Mouse (Mus musculus): ENCODE results near the gene Srsf2. TPM values are rescaled to one million over a fixed set of nuclear protein-coding genes. Genes with fewer than 3 reads are reported as not detected.

Gene Srsf2
- 333 to 359 TPM (median 355 TPM) in 4 replicates for total RNA-seq (2023)

DNA sequence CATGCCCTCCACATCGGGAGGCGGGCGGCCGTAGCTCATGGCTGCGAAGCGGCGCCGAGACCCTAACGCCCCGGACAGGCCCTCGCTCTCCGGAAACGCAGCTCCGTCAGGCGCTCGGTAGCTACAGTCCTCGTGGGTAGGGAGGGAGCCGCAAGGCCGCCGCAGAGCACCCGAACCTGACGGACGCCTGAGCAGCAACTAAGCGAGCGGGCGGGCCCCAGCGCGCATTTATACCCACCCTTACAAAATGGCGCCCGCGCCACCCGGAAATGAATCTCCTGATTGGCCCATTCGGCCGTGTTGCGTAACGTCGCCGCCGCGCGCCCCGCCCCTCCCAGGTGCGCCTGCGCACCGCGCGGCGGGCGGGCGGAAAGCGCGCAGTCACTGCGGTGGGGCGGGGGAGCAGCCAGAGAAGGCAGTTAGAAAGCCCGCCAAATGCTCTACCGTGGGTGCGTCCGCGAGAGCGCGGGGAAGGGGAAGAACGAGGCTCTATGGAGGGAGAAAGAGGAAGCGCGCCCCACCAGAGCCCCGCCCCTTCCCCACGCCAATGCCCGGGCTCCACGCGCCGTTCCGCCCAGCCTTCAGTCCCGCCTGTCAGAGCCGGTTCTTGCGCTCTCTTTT lies at the start of gene Srsf2:
Gene Srsf2 (minus strand): TSS at position 204 of the 621 bp plus-strand sequence.

DNA sequence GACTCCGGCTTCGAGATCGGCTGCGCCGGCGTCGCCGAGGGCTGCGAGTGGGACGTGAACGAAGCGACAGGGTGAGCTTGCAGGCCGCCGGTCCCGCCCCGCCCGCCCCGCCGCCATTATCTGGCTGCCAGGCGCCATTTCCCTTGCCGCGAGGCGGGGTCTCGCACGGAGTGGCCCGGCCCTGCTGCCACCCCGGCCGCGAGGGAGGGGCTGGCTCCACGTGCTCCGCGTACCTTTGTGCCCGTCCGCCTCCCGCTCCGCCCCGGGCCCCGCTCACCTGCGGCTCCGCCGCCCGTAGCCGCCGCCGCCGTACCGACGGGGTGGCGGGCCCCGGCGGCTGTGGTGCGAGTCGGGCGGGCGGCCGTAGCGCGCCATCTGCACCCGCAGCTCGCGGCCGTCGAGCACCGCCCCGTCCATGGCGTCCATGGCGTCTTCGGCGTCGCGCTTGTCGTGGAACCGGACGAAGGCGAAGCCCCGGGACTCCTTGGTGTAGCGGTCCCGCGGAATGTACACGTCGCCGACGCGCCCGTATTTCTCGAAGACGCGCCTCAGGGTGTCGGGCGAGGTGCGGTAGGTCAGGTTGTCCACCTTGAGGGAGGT lies 503 bp downstream of the Srsf2 start, which contains the start of gene Mfsd11:
Gene Mfsd11 (plus strand): TSS at position 150 of the 600 bp plus-strand sequence.

GRCm38 (mm10) chr11:116843261-116844233 lies 9.3 kb downstream of the Srsf2 start, which contains the start of the genes Mettl23 and Jmjd6:
Gene Mettl23, plus strand, starts transcription at chr11:116843278.
Gene Jmjd6, minus strand, starts transcription at chr11:116843449.

GRCm38 (mm10) chr11:116827534-116828165 lies 25.2 kb downstream of the Srsf2 start, which contains the start of gene Mxra7:
Gene Mxra7, minus strand, starts transcription at chr11:116828046.

Other genes starting within 250 kb of the Srsf2 start
- 83.2 to 91.5 TPM (median 87.7 TPM) in 4 replicates for gene Rhbdf2, start 226.1 kb downstream of the Srsf2 start, total RNA-seq (2023)
- gene Prcd, start 199.6 kb downstream of the Srsf2 start, total RNA-seq (2023), result not detected in 4 replicates
- gene Cygb, start 198.8 kb downstream of the Srsf2 start, total RNA-seq (2023), result not detected in 4 replicates
- gene St6galnac1, start 77.6 kb downstream of the Srsf2 start, total RNA-seq (2023), result not detected in 4 replicates
- gene Mxra7, start 25.0 kb downstream of the Srsf2 start, total RNA-seq (2023), result 0.41 to 1.1 TPM in 2 of 4 replicates, not detected in the others
- gene Mettl23, start 9.8 kb downstream of the Srsf2 start, total RNA-seq (2023), result 65.7 to 78.8 TPM (median 69.4 TPM) in 4 replicates
- gene Jmjd6, start 9.6 kb downstream of the Srsf2 start, total RNA-seq (2023), result 66.4 to 77.8 TPM (median 70.9 TPM) in 4 replicates
- gene Mfsd11, start 654 bp downstream of the Srsf2 start, total RNA-seq (2023), result 17.8 to 23.4 TPM (median 21.4 TPM) in 4 replicates
- not detected in 4 replicates for gene Mgat5b, start 65.8 kb upstream of the Srsf2 start, total RNA-seq (2023)

All from B cell, adult 62 days (primary cell).